Mouse (Mus musculus) cerebellum, postnatal 4 days (tissue): ENCODE measurements around the gene Cbx4.
"Not testable (repeated sequence)": the region's sequence is repeated elsewhere in the genome, so short reads cannot be mapped to it uniquely, and the experiment has no call there.

Source experiments
- DNase-seq, 2 experiments: peaks; one replicate each; pipeline ENCODE4 v3.0.0; 2022; ENCODE audit warnings: low spot score in 2 of 2, mixed read lengths in 1 of 2

Gene Cbx4

DNA sequence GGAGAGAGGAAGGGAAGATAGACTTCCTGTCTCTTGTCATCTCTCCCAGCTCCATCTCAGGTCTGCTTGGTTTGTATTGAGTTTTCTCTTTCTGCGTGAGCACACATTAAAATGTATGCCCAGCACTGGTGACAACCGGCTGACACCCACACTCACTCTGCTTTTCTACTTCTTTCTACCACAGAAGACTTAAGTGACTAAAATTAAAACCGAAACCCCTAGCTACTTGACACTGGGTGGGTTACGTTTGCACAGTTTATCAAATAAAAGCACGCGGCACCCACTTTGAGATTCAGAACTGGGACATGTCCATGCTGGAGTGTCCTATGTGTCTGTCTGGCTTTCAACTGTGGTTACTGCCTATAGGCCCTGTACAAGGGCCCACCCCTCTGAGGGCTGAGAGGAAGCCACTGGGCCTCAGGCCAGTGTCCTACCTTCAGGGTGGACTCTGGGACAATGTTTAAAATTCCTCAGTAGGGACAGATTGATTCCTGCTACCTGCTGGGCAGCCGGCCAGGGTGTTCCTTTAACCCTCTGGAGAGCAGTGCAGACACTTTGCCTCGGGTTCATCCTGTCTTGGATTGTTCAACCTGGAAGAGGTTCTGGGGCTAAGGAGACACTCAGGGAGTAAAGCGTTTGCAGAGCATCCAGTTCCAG, 23.5 kb upstream of the Cbx4 start:
- no peak for DNase-seq

DNA sequence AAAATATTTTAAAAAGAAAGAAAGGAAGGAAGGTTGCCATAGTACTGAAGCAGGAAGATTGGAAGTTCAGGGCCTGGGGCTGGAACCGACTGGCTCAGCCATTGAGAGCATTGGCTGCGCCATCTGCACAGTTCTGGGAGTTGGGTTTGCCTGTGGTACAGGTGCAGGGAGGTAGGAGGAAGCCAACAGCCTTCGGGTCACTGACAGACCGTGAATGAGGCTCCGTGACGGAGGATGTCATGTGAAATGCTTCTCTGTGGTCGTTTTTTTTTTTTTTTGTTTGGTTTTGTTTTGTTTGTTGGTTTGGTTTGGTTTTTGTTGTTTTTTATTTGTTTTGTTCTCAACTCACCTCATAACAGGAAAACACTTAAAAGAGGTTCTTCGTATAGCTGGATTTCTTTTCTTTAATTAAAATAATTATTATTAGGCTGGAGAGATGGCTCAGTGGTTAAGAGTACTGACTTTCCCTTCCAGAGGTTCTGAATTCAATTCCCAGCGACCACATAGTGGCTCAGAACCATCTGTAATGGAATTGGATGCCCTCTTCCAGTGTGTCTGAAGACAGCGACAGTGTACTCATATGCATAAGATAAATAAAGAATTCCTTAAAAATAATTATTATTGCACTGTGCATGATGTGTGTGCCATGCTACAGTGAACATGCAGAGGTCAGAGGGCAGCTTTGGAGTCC, 22.7 kb upstream of the Cbx4 start:
- DNase-seq, result no peak

DNA sequence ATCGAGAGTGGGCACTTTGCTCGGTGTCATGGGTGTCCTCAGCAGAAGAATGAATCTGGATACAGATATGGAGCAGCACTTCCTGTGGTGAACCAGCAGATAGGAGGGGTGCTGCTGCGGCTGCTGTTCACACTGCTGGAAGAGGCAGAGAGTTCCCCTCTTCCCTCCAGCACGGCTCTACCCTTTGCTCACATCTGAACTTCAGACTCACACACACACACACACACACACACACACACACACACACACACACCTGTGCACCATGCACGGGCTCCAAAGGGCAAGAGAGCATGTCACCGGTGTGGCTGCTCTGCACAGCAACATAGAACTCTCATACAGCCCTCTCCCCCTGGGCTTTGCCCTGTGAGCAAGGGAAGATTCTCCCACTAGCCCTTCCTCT, 20.3 kb upstream of the Cbx4 start:
- no peak for DNase-seq

DNA sequence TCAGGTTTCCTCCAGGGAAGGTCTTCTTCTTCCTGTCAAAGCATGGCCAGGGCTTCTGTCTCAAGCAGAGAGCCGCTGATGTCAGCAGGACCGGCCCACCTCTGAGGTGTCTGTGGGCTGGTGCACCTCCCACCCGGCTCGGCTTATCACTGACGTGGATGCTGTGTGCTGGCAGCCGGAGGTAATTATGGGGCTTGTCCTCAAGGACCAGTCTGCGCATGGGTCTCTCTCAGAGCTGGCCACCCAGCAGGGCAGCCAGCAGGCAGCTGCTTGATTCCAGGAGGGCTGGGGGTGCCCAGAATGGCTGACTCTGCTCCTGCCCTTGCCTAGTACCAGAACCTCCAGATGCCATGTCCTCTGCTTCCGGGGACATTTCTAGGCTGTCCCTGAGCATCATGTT, 19.7 kb upstream of the Cbx4 start:
- no peak for DNase-seq

DNA sequence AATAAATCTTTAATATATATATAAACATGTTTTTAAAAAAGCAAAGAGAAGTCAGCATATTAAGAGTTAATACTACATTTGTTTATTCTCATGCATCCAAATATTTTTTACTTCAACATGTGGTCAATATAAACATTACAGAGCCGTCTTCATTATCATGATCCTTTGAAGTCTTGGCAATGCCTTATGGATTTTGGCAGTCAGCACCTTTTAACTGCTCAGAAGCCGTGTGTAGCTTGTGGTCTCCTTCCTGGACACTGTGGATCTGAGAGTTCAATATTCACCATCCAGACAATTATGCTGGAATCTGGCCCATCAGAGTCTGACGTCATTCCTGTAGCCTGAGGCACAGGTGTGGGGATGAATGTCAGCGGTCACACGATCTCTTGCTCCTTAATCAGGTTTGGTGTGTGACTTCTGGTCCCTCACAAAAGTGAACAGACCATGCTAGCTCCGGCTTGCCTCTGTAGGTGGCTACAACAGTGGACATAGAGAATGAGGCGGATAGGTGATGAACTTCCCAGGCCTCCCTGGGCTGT, 19.1 kb upstream of the Cbx4 start:
- no peak for DNase-seq

DNA sequence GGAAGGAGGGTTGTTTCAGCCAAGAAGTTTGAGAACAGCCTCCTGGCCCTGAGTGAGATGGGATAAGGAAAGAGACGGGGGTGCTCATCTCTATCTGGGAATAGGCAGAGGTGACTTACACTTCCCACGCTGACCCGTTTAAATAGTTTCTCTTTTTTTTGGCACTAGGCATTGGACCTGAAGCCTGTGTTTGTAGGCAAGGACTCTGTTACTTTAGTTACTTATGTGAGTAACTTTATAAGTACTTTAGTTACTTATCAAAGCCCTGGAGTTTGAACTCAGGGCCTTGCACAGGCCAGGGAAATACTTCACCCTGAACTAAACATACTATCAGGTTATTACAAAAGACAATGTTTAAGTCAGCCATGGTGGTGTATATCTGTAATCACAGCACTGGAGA, 18.0 kb upstream of the Cbx4 start:
- DNase-seq, result no peak

DNA sequence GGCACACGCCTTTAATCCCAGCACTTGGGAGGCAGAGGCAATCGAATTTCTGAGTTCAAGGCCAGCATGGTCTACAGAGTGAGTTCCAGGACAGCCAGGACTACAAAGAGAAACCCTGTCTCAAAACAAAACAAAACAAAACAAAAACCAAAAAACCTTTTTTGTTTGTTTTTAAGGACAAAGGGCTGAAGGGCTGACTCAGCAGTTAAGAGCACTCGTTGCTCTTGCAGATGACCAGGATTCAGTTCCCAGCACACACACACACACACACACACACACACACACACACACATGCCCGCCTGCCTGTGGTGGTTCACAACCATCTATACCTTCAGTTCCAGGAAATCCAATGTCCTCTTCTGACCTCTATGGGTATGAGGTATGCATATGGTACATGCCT, 14.3 kb upstream of the Cbx4 start:
- not testable (repeated sequence) for DNase-seq

DNA sequence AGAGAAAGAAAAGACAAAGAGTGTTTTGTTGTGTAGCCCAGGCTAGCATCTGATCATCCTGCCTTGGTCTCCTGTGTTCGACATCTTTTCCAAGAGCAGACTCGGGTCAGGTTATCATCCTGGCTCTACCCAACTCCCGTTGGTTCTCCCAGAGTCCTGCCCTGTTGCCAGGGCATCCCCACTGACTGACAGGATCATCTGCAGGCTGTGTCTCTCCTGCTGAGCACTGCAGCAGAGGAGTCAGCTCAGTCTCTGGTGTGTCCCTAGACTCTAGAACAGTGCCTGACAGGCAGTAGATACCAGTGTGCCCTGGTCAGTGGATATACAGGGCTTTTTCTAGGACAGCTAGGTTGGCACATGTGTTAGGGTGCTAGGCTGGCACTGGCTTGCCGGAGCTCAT, 12.2 kb upstream of the Cbx4 start:
- no peak for DNase-seq

DNA sequence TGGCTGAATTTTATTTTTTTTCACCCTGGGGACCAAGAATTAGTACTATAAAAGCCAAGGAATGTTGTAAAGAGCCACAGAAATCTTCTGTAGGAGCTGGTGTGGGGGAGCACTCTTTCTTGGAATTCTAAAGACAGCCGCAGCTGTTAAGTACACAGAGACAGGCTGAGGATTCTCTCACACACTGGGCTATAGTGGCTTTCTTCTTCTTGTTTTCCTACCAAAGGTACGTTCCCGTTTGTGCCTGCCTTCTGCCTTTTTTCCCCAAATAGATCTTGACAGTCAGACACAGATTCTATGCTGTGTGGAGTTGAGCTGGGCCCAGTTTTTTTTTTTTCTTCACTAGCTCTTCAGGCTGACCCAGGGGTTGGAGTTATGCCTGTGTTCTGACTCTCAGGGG, 9.4 kb upstream of the Cbx4 start:
- no peak for DNase-seq

DNA sequence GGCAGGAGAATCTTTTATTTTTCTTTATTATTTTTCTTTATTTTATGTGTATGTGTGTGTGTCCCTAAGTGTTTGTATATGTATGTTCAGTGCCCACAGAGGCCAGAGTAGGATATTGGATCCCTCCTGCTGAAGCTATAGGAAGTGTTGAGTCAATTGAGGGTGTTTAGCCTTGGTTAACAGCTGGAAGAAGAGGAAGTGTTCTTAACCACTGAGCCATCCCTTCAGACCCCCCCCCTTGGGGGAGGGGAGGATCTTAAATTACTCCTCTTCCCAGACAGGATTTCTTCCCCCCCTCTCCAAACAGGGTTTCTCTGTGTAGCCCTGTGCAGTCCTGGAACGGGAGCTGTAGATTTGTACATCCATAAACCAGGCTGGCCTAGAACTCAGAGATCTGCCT, 7.3 kb upstream of the Cbx4 start:
- no peak for DNase-seq

DNA sequence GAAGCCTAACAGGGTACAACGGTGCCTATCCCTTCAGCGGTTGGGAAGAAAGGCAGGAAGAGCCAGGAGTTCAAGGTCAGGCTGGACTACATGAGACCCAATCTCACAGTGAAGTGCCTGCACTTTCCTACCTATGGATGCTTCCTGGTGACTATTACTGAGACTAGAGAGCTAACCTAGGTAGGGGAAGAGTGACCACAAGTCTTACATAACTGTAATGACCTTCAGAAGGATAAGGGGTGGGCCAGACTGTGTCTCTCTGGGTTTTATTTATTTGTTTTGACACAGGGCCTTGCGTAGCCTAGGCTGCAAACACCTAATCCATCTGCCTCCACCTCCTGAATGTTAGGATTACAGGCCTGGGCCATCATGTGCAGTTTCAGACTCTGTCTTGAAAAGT, 6.3 kb upstream of the Cbx4 start:
- DNase-seq, result no peak

DNA sequence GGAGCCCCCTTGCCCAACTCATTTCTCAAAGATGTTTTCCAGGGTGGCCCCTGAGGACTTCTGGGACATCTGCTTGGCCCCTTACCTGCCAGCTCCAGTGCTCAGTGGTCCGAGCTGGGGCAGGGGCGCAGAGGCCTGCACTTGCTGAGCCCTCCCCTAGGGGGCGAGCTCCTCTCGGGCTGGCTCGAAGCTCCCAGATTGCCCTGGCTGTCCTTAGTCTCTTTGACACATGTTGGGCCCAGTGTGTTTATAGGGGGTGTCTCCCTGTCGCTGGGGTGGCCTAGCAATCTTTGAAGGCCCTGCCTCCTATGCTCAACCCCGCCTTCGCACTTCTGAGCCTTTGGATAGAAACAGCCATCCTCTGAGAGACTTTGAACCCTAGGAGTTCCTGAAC, 5.6 kb upstream of the Cbx4 start:
- peak in 1 of 2 experiments; percentile 65 for DNase-seq

DNA sequence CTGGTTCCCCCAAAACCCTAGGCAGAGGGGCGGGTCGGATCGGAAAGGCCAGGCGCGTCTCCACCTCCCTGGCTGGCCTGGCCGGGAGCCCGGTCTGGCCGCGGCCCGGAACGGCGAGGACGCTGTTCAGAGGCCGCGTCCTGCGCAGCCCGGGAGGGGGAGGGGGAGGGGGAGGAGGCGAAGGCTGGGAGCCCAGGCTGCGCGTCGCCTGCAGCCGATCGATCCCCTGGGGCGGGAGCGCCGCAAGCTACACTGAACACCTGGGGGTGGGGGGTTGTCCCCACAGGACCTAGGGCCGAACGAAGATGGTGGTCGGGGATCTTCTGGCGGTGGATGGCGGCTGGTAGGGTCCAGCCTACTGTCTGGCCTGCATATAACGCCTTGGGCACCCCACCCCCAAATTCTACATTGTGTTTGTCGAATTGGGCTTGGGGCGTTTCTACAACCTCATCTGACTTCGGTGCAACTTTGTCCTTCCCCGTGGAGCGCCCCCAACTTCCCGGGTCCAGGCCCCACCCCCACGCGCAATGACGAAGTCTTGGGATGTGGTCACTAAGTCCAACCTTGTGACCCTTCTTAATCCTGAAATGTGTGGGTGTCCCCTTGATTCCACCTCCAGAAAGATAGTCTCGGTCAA, 5.1 kb upstream of the Cbx4 start:
- peak in 1 of 2 experiments; percentile 58 for DNase-seq

DNA sequence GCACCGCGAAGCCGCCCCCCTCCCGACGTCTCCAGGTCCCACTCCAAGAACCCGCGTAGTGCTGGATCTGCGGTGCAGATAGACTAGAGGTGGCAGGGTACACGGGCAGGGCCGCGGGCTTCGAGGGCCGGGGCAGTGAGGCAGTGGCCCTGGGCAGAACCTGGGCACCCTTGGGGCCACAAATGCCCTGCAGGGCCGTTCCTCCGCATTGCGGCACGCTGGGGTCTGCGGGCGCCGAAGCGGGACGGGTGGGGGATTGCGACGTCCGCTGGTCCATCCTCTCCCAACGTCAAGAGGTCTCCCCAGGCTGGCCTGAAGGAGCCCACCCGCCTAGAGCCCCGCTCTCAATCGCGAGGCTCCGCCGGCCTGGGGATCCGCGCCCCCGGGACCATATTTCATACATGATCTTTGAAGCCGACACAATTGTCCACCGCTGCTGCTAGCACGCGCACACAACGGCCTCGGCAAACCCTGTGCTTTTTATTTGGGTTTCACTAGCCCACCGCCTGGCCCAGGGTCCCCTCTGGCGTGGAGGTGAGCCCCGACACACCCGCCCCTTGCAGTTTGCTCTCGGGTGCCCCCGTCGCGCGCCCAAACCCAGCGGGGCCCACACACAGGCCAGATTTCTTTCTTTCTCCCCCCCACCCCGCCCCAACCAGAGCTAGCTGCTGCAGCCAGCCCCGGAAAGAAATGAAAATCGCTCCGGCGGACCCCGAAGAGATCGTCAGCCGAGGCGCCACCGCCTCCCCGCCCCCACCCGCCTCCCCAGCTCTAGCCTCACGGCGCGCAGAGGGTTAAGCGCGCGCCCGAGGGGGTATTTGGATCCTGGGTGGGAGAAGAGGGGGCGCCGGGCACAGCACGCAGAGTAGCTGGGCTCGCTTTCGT, 4.3 kb upstream of the Cbx4 start:
- DNase-seq, result no peak

DNA sequence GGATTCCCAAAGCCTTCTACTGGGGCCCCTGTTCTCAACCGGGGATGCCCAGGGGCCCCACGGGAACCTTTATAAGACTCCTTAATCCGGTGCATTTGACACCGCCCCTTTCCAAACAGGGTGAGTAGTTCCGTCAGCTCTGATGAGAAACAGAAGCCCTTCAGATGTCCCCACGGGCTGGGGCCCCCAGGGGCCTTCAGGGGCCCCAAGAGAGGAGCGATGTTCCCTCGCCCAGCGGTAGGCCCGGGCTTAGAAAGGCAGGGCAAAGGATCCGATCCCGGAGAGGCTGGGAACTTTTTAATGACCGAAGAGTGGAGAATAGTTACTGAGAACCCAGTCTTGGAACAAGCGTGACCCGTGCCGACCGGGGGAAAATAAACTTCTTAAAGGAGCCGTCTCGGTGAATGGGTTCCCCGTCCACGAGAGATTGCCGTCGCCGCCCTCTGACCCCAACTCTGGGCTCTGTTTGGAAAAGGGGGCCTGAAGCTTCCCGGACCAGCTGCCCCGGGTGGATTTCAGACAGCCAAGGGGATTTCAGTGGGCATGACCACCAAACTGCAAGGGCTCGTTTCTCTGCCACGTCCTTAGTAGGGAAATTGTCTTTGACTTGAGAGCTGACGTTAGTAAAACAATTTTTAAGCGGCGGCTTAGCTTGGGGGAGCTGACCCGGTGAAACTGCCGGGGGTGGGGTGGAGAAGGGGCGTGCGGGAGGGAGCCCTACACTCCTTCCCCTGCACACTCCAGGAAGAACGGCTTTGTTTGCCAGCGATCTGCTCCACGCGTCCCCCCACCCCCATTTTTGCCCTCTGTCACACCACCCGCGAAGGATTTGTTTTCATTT, 3.4 kb upstream of the Cbx4 start:
- no peak for DNase-seq

DNA sequence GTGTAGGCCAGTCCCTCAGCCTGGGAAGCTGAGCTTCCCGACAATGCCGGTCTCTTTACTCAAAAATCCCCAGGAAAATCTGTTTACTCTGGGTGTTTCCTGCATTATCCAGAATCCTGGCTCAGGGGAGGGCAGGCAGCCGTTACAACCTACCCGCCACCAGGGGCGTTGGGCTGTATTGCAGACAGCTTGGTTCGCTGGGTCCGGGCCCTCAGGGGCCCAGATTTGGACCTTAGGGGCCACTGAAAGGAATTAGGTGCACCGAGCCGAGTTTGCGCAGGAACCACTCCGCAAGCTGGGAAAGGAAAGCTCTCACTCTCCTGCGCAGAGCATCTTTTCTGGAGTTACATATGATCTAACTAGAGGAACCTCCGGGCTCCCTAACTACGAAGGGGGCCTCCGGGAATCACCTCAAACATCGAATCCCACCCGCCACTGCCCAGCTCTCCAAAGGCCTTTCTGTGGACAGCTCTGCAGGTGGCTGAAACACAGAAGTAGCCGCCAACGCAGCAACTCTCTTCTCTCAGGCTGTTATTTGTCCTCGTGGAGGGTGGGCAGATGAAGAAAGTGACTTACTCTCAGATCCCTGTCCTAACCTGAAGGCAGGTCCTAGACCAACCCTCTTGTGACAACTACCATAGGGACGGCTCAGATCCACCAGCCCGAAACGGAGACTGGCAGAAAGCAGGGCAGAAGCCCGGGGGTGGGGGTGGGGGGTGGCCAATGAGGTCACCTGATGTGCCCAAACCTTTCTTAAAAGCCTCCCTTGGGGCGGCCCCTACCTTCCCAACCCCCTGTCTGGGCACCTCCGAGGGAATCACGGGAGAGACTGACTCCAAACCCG, 2.6 kb upstream of the Cbx4 start:
- DNase-seq, result no peak

DNA sequence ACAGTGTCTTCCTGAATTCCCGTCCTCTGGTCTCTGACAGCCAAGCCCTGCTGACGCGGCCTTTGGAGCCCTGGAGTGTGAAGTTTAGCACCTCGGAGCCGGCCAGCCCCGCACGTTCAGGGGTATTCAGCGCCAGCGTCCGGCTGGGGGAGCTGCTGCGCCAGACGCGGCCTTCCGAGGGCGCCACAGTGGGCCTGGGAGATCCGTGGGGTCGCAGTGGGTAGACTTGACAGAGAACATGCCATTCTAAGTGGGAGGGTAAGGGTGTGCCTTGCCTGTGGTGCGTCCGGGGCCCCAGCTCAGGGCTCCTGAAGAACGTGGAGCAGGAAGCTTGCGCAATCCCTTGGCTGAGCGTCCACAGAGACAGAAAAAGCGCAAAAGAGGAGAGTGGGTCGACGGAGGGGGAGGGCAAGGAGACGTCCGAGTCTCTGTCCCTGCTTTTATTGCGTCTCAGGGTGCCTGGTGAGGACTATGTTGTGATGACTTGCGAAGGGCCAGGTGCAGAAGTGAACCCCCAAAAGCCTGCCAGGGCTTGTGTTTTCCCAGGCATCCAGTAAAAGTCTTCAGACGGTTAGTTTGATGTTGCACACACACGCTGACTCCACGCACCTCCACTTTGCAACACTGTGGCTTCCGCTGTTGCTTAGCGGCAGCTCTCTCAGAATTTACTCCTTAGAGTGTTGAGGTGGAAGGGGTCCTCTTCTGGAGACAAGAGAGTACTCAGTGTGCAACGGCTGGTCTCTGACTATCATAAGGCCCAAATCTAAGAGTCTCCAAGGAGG, 1.5 kb upstream of the Cbx4 start:
- no peak for DNase-seq

DNA sequence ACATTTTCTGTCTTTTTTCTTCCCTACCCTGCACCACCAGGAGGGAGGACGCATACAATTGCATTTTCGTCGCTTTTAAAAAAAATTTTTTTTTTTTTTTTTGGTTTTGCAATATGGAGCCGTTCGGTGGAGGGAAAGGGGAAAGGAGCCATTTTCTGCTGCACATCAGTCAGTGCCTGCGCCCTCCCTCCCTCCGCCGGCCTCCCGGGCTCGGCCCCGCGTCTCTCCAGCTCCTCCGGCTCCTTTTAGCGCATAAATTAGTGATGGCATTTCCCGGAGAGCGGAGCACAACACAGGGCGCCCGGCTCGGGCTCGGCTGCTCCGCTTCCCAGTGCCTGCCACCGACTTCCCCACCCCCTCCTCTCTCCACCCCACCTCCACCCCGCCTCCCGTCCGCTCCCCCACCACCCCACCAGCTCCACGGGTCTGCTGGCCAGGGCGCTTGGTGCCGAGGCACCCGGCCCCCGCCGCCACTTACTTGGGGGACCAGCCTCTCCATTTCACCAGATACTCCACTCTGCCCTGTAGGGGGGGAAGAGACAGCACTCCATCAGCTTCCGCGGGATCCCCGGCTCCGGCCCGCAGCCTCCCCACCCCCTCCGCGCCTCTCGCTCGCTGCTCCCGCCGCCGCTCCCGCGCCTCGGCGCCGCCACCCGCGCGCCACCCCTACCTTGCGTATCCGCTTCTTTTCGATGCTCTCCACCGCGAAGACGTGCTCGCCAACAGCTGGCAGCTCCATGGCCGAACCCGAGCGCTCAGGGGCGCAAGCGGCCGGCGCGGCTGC, 550 bp downstream of the Cbx4 start:
- DNase-seq, result peak; percentile 57 to 67
